Mouse (Mus musculus) thymus, postnatal 14 days (tissue): ENCODE results near the gene Gm973.
"Not testable (repeated sequence)": the region's sequence is repeated elsewhere in the genome, so short reads cannot be mapped to it uniquely, and the experiment has no call there.

ENCODE experiments used
- DNase-seq: peaks from one replicate; pipeline ENCODE4 v3.0.0; 2021

Gene Gm973

DNA sequence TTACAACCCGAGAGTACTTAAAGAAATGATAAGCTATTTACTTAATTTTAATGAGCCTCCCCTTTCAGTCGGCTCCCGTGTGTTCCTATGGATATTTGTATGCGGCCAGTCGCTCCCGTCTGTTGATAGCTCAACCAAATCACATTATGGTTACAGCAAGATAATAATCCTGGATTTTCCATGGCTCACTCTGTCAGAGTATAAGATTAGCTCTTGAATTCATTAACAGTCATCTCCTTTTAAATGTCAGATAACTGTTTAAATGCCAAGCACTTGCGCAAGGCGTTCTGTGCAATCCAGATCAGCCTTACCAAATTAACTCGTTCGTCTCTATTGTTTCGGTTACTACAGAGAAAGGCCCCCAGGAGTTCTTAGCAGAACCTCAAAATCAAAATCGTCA is 76.8 kb downstream of the Gm973 start:
- DNase-seq = no peak

DNA sequence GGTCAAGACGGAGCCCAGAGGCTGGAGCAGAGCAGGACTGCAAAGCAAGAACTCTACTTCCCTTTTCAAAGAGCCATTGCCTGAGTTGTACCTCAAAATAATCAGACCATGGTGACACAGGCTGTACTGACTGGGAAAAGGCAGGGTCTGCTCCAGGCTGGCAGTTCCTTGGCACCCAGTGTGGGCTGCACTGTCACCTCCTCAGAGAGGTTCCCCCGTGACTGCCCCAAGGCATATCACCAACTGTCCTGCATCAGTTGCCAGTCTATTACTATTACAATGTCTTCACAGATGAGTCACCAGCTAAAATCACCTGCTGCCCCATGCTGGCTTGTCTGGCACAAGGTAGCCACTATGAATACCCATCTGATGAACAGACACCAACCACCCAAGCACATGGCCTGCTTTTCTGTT is 77.6 kb downstream of the Gm973 start:
- no peak for DNase-seq

DNA sequence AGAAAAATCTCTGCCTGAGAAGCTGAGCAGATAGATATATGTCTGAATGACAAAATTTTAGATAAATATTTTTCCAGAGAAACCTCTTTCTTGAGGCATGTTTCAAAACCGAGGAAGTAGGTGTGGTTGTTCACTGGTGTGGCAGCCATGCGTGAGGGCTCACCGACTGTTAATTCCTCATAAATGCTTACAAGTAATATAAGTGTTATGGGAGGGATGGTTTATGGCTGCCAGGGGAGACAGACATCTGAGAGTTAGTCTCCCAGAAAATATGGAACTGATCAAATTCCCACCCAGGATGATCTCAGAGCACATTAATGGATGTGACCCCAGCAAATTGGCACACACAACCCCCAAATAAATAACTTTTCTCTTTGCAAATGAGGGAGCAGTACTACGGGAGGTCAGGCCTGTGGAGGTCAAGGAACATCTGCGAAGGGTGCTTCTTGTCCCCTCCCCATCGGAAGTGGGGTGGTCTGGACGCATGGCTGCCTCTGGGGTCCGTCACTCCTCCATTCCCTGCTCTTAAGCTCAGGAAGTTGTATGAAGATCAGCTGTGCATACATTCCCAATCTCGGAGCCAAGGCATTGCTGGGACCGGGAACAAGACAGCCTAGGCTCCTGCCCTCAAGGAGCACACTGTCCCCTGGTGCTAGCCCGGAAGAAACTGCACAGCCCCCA is 78.7 kb downstream of the Gm973 start:
- DNase-seq = no peak

DNA sequence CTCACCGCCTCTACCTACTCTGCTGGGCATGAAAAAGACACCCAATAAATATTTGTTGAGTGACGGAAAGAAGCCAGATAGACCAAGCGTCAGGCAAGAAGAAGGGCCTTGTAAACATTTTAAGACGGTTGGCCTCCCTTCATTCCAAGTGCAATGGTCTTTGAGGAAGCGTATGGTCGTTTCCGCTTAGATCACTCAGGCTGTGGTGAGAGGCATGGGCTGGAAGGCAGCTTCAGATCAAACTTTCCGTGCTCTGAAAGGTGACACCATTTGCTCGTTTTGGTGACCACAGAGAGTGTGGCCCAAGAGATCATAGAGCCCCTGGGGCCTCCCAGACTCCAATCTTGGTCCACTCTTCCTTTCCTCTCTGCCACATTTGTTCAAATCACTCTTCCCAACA is 79.5 kb downstream of the Gm973 start:
- no peak for DNase-seq

DNA sequence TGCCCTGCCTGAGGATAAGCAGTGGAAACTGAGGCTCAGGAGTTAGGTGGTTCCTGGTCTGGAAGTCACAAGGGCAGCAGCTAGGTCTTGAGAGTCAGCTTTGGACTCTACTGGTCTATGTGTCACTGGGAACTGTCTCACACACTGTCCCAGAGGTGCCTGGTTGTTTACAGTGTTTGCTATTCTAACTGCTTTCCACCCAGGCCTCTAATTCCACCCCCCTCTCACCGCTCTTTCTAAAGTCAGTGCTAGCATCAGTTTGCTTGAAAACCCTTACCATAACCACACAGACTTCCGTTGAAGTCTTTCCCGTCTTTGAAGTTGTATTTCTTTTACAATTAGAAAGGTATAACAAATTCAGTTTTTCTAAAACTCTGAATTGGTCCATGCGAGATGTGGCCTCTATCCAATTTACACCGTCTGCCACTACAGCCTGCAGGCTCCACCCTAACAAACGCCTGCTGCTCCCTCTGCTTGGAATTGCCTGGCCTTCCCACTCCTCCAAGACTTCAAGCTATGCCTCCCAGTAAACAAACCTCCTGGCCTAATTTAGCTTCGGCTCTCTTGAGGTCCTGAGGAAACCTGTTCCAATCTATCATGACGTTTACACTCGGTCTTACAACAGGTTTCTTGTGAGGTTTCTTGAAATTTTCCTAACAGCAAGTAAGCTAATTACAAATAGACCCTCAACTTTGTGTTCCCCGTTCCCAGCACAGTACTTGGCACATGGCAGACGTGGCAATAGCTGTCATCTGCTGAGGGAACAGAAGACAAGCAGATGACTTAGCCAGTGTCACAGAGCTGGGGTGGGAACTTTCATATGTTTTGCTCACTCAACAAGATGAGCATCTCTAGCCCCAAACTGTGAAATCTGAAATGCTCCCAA is 86.7 kb downstream of the Gm973 start:
- DNase-seq = peak; percentile 60

DNA sequence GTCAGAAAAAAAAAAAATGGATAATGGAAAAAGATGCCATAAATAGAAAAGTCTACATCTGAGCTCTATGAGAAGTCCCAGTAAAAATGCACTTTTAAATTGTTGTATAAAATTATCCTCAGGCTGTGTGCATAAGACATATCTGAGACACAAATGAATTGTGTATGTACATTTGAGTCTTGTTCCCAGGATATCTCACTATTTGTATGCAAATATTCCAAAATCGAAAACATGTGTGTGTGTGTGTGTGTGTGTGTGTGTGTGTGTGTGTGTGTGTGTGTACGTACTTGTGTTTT is 87.3 kb downstream of the Gm973 start:
- DNase-seq = no peak

DNA sequence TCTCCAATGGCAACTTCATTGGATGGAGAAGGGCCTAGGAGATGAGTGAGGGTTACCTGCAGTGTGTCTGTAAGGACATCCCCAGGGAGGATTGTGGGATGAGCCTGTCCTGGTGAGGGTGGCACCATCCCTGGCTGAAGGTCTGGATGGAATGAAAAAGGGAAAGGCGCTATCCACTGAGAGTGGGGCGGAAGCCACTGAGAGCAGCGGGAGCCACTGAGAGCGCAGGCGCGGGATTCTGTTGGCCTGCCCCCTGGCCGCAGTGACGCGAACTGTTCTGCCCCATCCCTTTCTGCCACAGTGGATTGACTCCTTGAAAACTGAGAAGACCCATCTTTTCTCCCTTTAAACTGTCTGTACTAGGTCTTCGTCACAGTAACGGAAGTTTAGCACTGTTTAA is 87.8 kb downstream of the Gm973 start:
- peak; percentile 26 for DNase-seq

DNA sequence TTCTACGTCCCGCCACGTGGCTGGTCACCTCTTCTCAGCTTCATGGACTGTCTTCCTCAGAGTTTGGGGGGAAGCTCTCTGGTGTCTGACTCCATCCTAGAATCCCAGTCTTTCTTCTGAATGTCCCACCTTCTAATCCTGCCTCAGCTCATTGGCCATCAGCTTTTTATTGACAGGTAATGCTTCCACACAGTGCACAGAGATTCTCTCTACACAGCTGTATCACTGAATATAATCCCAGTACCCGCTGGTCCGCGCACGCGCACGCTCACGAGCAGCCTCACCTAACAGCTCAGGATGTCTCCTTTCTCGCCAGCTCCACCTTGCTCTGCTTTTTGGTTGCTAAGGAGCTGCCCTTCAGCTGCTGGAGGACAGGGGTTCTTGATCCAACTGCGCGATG is 90.4 kb downstream of the Gm973 start:
- no peak for DNase-seq

DNA sequence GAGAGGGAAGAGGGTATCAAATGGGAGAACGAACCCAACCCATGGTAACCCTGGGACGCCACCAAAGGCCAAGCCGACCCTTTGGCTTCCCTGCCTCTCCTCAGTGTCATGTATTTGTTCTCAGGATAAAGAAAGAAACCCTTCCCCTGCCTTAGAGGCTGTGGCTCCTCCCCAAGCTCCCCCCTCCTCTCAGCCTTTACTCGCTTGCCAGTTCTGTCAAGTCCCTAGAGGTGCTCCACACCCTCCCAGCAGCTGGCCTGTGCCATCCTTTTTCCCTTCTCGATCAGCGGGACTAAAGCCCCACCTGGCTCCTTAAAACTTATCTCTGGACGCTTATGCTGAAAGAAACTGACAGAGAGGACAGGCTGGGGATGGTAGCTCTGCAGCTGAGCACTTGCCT is 91.0 kb downstream of the Gm973 start:
- no peak for DNase-seq

DNA sequence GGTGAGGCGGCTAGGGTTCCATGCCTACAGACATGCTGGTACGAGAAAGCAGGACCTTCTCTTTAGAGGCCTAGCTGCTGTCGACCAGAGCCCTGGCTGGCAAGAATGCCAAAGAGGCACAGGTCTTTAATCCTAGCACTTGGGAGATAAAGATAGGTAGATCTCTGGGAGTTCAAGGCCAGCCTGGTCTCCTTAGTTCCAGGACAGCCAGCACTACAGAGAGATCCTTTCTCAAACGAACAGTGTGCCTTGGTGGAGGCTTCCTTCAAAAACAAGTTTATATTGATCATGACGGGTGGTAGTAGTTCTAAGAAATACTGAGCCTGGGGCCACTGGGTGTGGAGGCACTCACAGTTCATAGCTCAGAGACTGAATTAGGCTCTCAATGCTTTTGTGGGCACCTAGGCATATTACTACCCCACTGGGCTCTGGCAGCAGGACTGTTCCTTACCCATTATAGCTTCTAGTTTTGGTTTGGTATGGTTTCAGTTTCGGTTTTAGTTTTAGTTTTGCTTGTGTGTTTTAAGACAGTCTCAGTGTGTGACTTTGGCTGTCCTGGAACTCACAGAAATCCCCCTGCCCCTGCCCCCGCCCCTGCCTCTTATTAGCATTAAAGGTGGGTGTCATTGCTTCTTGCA is 92.2 kb downstream of the Gm973 start:
- DNase-seq = no peak

DNA sequence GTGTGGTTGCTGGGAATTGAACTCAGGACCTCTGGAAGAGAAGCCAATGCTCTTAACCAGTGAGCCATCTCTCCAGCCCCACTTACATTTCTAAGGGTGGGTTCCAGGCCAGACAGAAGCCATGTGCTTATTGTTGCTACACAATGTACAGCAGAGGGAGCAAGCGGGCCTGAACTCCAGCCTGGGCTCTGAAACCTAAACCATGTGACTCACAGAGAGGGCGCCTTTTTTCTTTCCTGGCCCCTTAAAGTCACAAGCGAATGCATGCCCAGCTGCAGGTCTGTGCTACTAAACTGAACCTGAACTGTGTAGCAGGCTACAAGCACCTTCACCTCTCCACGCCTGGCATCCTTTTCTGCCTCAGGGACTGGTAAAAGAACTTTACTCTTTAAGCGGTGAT is 92.9 kb downstream of the Gm973 start:
- DNase-seq = peak; percentile 79

DNA sequence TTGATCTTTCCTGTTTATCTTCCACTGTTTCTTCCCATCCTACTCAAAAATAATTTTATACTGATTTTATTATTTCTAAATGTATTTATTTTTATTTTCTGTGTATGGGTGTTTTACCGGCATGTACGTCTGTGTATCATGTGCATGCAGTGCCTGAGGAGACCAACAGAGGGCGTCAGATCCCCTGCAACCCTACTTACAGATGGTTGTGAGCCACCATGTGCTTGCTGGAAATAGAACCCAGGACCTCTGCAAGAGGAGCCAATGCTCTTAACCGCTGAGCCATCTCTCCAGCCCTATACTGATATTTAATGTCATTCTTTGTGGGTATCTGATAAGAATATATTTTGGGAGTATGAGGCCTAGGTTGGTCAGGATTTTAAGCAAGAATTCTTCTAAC is 93.4 kb downstream of the Gm973 start:
- peak; percentile 30 for DNase-seq

DNA sequence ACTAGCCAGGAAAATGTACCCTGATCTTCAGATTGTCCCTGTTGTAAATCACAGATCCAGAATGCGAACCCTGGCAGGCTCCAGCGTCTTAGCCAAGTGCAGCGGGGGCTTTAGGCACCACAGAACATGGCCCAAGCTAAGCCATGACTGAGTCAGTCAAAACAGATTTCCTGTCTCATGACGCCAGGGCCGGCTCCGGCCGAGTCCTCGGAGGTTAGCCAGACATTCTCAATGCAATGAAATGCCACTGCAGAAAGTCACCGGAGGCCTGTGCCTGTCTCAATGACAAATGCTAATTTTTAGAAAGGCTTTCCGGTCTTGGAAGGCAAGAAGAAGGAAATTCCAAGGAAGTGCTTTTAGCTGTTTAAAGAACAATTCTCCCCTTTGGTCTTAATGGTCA is 93.8 kb downstream of the Gm973 start:
- DNase-seq = no peak

DNA sequence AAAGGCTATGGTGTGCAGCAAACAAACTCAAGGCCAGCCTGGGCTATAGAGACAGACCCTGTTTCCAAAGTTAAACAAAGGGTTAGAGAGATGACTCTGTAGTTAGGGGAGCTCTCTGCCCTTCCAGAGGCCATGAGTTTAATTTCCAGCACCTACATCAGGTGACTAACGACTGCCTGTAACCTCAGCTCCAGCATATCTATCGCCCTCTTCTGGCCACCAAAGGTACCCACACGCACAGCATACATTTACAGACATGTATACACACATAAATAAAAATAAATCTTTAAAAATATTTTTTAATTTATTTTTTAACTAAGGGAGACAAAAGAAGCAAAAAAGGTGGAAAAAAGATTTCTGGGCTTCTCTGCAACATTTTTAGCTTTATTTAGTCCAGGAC is 94.9 kb downstream of the Gm973 start:
- no peak for DNase-seq

DNA sequence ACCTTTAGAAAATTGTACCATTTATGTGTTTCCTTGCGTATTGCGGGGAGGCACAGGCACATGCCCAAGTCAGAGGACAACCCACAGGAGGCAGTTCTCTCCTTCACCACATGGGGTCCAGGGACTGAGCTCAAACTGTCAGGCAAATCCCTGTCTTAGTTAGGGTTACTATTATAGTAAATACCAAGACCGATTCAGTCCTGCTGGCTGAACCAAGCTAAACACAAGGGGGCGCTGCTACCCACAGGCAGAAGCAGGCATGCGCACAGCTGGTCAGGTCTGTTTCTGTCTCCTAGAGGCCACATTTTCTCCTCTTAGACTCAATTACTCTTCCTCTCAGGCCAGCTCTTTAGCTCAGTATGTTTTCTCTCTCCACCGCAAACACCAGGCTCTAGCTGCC is 97.7 kb downstream of the Gm973 start:
- peak; percentile 77 for DNase-seq

DNA sequence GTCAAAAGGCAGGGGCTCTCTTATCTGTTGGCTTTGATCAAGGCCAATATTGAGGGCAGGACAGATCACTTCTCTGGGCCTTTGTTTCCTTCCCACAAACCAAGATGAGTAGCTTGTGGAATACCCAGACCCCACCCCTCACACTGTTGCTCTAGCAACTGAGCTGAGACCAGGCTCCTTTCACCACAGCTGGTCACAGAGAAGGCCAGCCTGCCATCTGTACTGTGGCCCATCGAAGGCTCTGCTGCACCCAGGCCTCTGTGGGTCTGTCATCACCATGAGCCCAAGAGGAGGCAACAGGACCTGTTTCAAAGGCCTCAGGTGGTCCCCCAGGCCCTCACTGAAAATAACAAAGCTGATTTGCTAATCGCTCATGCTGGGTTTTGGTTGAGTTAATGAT is 99.0 kb downstream of the Gm973 start:
- DNase-seq = no peak

DNA sequence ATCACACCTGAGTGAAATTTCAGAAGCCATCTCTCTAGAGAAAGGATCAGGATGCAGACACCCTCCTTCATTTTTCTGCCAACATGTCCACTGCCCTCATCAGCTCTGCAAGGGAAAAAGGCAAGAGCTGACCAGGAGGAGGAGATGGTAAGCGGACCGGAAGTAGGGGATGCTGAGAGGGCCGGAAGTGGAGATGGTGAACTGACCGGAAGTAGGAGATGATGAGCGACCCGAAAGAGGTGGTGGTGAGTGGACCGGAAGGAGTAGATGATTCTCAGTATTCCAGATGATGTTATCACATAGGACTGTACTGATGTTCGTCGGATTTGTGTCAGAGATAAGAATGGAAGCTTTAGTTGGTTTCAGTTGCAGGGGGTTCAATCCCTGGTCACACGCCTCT is 103.1 kb downstream of the Gm973 start:
- no peak for DNase-seq

DNA sequence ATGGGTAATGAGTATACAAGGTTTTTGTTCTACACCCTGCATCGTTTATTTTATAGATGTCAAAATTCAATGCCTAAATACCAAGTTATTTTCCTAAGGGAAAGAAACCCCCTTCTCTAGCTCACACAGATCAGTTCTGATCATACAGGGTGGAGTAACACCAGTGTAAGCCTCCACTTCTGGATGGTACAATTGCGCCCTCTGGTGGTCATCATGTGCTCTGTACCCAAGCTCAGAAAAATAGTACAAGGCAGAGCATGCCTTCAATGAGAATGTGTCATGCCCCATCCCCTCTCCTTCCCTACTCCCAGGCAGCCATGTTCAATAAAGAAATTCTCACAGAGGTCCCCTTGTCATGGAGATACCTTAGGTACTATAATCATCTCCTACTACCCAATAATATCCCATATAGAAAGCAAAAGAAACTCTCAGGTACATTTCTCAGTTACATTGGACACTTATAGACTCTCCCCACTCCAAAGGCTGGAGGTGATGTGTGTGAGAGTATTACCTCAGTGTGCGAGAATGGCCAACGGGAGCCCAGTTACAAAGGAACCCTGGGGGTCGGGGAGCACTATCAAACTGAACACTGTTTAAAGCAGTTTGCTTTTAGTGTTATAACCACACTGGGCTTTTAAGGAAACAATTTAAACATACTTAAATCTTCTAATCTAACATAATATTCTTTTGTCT is 107.4 kb downstream of the Gm973 start:
- peak; percentile 73 for DNase-seq

DNA sequence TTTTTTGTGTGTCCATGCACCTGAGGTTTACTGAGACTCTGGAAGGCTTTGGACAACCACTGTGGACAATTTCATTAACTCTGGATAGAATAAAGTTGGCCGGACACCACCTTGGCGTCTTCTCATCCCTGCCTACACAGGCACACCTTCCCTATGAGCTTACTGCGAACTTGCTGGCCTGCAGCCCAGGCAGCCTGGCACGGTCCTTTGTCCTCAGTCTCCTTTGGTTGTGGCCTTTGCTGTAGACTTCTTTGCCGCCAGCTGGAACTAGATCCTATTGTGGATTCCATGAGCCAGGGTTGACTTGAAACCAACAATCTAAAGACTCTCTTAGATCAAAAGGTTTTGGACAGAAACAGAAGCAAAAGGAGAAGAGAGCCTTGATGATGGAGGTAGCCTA is 109.3 kb downstream of the Gm973 start:
- no peak for DNase-seq

DNA sequence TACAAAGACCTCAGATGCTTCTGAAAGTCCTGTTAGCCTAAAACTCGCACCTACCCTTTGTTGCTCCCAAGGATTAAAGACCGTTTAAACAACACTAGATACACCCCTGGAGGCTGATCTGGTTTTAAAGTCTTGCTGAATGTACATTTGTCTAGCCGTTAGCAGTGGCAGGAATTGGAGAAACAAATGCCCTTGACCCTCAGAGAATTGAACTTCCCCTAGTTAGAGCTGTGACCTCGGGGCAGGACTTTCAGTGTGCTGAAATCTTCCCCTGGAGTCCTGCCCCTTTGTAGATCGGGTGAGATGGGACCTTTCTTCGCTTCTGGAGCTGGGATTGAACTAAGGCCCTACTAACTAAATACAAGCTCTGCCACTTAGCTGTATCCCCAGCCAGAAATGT is 113.1 kb downstream of the Gm973 start:
- no peak for DNase-seq

DNA sequence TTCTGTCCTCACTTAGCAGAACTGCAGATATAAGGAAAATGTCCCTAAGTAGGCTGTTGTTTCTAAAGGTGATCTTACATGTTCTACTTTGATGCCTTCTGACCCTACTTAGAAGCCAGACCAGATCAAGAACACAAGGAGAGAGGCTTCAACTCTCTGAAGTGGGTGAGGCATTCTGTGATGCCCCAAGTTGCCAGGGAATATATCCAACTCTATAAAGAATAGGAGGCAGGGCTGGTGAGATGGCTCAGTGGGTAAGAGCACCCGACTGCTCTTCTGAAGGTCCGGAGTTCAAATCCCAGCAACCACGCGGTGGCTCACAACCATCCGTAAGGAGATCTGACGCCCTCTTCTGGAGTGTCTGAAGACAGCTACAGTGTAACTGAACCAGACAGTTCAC is 114.3 kb downstream of the Gm973 start:
- not testable (repeated sequence) for DNase-seq

DNA sequence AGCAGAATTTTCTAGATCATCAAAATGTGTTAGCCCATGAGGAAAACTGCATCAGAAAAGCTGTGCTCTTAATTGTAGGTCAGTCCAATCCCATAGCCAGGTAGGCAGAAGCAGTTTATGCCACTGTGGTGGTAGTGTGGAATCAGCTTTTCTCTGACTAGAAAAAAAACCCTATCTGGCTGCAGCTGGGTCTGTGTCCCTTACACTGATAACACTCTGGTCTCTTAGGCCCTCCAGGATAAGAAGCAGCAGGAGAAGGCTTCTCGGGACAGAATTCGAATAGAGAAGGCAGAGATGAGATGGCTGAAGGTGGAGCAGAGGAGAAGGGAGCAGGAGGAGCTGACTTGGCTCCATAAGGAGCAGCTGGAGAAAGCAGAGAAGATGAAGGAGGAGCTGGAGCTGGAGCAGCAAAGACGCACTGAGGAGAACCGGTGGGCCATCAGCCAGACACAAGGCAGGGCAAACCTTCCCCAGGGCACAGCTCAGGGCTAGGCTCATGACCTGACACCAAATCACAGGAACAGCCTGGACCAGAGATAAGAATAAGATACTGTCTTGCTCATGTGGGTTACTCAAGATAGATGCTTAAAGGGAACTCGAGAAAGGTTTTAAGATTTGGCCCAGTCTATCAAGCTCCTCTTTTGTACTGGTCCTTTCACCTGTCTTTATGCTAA is 116.1 kb downstream of the Gm973 start:
- no peak for DNase-seq

DNA sequence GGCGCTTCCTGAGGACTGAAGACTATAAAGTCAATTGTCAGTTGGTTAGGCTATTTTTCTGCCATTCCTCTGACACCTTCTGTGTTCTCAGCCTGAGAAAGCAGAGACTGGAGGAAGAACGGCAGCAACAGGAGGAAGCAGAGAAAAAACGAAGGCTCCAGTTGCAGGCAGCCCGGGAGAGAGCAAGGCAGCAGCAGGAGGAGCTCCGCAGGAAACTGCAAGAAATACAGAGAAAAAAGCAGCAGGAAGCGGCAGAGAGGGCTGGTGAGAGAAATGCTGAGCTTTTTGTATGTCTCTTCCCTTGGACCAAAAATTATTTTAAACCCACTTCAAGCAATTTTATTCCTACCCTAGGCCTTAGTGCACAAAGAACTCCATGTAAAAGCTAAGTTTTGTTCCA is 117.0 kb downstream of the Gm973 start:
- no peak for DNase-seq
